Mouse (Mus musculus): ENCODE measurements around the gene Rmi2. TPM values are rescaled to one million over a fixed set of nuclear protein-coding genes. Genes with fewer than 3 reads are reported as not detected.
"Not testable (repeated sequence)": the region's sequence is repeated elsewhere in the genome, so short reads cannot be mapped to it uniquely, and the experiment has no call there.

Rmi2 gene
- total and polyA plus RNA-seq, 2 experiments = 0.09 TPM; not detected in 1

GRCm38 (mm10) chr16:10788271-10788670, 46.6 kb upstream of the Rmi2 start, which contains the start of gene Tnp2:
TSS of gene Tnp2 (minus strand) at chr16:10788660.
- Histone ChIP-seq H3K4me1 (ENCODE audit: control insufficient read depth, insufficient read depth, low read length) (no peaks in the 10 kb centered on the region), H3K27ac (replicated peaks; ENCODE audit: insufficient read depth, low read depth, low read length) (no peak within 1 kb of the TSS), H3K4me3 (ENCODE audit: insufficient read depth, low read depth, low read length) (no peak within 1 kb of the TSS), H3K79me2 (ENCODE audit: control insufficient read depth, insufficient read depth, low read length) (no peaks in the 10 kb centered on the region), H3K36me3 (ENCODE audit: control insufficient read depth, insufficient read depth, low read length) (no peaks in the 10 kb centered on the region), H3K9ac (ENCODE audit: low read depth, low read length) (no peak within 1 kb of the TSS), H3K27me3 (ENCODE audit: control insufficient read depth, insufficient read depth, low read length) (0 out of 2 replicates have a peak, but pooled peaks cover 5% of the 10 kb centered on the region)
- DNase-seq (ENCODE audit: extremely low read depth, low read depth, low spot score) = no peak
- TF ChIP-seq POLR2A (IDR thresholded peaks at IDR 0.05; ENCODE audit: extremely low read depth, insufficient read depth, low read length) (no peak), CTCF (IDR thresholded peaks at IDR 0.05; ENCODE audit: low read depth, low read length) (no peak)
- WGBS = 75% methylated on average over 16 of the region's 16 CpGs

GRCm38 (mm10) chr16:10788866-10789265, 46.0 kb upstream of the Rmi2 start:
- H3K79me2 ChIP-seq (ENCODE audit: control insufficient read depth, insufficient read depth, low read length) = no peaks in the 10 kb centered on the region
- H3K27me3 ChIP-seq (ENCODE audit: control insufficient read depth, insufficient read depth, low read length) = 0 out of 2 replicates have a peak, but pooled peaks cover 5% of the 10 kb centered on the region
- TF ChIP-seq CTCF (IDR thresholded peaks at IDR 0.05; ENCODE audit: low read depth, low read length) (no peak), POLR2A (IDR thresholded peaks at IDR 0.05; ENCODE audit: extremely low read depth, insufficient read depth, low read length) (no peak)
- no peak overlapping the region for H3K4me3 ChIP-seq (ENCODE audit: insufficient read depth, low read depth, low read length)
- no peak overlapping the region for H3K9ac ChIP-seq (ENCODE audit: low read depth, low read length)
- no peaks in the 10 kb centered on the region for H3K4me1 ChIP-seq (ENCODE audit: control insufficient read depth, insufficient read depth, low read length)
- WGBS = 96% methylated on average over 4 of the region's 4 CpGs
- no peak for DNase-seq (ENCODE audit: extremely low read depth, low read depth, low spot score)
- no peaks in the 10 kb centered on the region for H3K36me3 ChIP-seq (ENCODE audit: control insufficient read depth, insufficient read depth, low read length)
- no peak overlapping the region for H3K27ac ChIP-seq (replicated peaks; ENCODE audit: insufficient read depth, low read depth, low read length)

GRCm38 (mm10) chr16:10790702-10791101, 44.2 kb upstream of the Rmi2 start, which contains the start of gene Prm3:
TSS of gene Prm3 (minus strand) at chr16:10790914.
- WGBS = 91% methylated on average over 9 of the region's 9 CpGs
- Histone ChIP-seq H3K4me1 (ENCODE audit: control insufficient read depth, insufficient read depth, low read length) (no peaks in the 10 kb centered on the region), H3K27me3 (ENCODE audit: control insufficient read depth, insufficient read depth, low read length) (no peaks in the 10 kb centered on the region), H3K36me3 (ENCODE audit: control insufficient read depth, insufficient read depth, low read length) (no peaks in the 10 kb centered on the region), H3K9ac (ENCODE audit: low read depth, low read length) (no peak within 1 kb of the TSS), H3K79me2 (ENCODE audit: control insufficient read depth, insufficient read depth, low read length) (no peaks in the 10 kb centered on the region), H3K27ac (replicated peaks; ENCODE audit: insufficient read depth, low read depth, low read length) (no peak within 1 kb of the TSS), H3K4me3 (ENCODE audit: insufficient read depth, low read depth, low read length) (no peak within 1 kb of the TSS)
- TF ChIP-seq CTCF (IDR thresholded peaks at IDR 0.05; ENCODE audit: low read depth, low read length) = no peak
- TF ChIP-seq POLR2A (IDR thresholded peaks at IDR 0.05; ENCODE audit: extremely low read depth, insufficient read depth, low read length) = no peak
- DNase-seq (ENCODE audit: extremely low read depth, low read depth, low spot score) = no peak

GRCm38 (mm10) chr16:10796034-10796433, 38.8 kb upstream of the Rmi2 start, which contains the start of gene Prm2:
TSS of gene Prm2 (minus strand) at chr16:10796134.
- Histone ChIP-seq H3K36me3 (ENCODE audit: control insufficient read depth, insufficient read depth, low read length) (no peaks in the 10 kb centered on the region), H3K4me1 (ENCODE audit: control insufficient read depth, insufficient read depth, low read length) (no peaks in the 10 kb centered on the region), H3K79me2 (ENCODE audit: control insufficient read depth, insufficient read depth, low read length) (no peaks in the 10 kb centered on the region), H3K27me3 (ENCODE audit: control insufficient read depth, insufficient read depth, low read length) (0 out of 2 replicates have a peak, but pooled peaks cover 3% of the 10 kb centered on the region), H3K9ac (ENCODE audit: low read depth, low read length) (no peak within 1 kb of the TSS), H3K27ac (replicated peaks; ENCODE audit: insufficient read depth, low read depth, low read length) (no peak within 1 kb of the TSS), H3K4me3 (ENCODE audit: insufficient read depth, low read depth, low read length) (no peak within 1 kb of the TSS)
- 74% methylated on average over 6 of the region's 6 CpGs for WGBS
- DNase-seq (ENCODE audit: extremely low read depth, low read depth, low spot score) = no peak
- TF ChIP-seq POLR2A (IDR thresholded peaks at IDR 0.05; ENCODE audit: extremely low read depth, insufficient read depth, low read length) (no peak), CTCF (IDR thresholded peaks at IDR 0.05; ENCODE audit: low read depth, low read length) (no peak)

GRCm38 (mm10) chr16:10802420-10802819, 32.4 kb upstream of the Rmi2 start:
- H3K36me3 ChIP-seq (ENCODE audit: control insufficient read depth, insufficient read depth, low read length); H3K9ac ChIP-seq (ENCODE audit: low read depth, low read length); H3K27ac ChIP-seq (replicated peaks; ENCODE audit: insufficient read depth, low read depth, low read length); H3K79me2 ChIP-seq (ENCODE audit: control insufficient read depth, insufficient read depth, low read length); H3K4me1 ChIP-seq (ENCODE audit: control insufficient read depth, insufficient read depth, low read length); H3K27me3 ChIP-seq (ENCODE audit: control insufficient read depth, insufficient read depth, low read length); H3K4me3 ChIP-seq (ENCODE audit: insufficient read depth, low read depth, low read length); DNase-seq (ENCODE audit: extremely low read depth, low read depth, low spot score): not testable (repeated sequence)
- 63% methylated on average over 3 of the region's 3 CpGs for WGBS

GRCm38 (mm10) chr16:10805789-10806527, 28.9 kb upstream of the Rmi2 start, which contains the start of gene Prm1:
TSS of gene Prm1 (minus strand) at chr16:10805839.
- Histone ChIP-seq H3K27ac (replicated peaks; ENCODE audit: insufficient read depth, low read depth, low read length) (no peak within 1 kb of the TSS), H3K79me2 (ENCODE audit: control insufficient read depth, insufficient read depth, low read length) (no peaks in the 10 kb centered on the region), H3K4me1 (ENCODE audit: control insufficient read depth, insufficient read depth, low read length) (no peaks in the 10 kb centered on the region), H3K9ac (ENCODE audit: low read depth, low read length) (no peak within 1 kb of the TSS), H3K4me3 (ENCODE audit: insufficient read depth, low read depth, low read length) (no peak within 1 kb of the TSS), H3K36me3 (ENCODE audit: control insufficient read depth, insufficient read depth, low read length) (no peaks in the 10 kb centered on the region), H3K27me3 (ENCODE audit: control insufficient read depth, insufficient read depth, low read length) (no peaks in the 10 kb centered on the region)
- TF ChIP-seq POLR2A (IDR thresholded peaks at IDR 0.05; ENCODE audit: extremely low read depth, insufficient read depth, low read length) (no peak), CTCF (IDR thresholded peaks at IDR 0.05; ENCODE audit: low read depth, low read length) (no peak)
- 85% methylated on average over 10 of the region's 10 CpGs for WGBS
- no peak for DNase-seq (ENCODE audit: extremely low read depth, low read depth, low spot score)
